Mouse (Mus musculus): ENCODE measurements around the gene Gm29776.

Gene Gm29776

GRCm38 (mm10) chr14:54706589-54707320, 8.1 kb upstream of the Gm29776 start:
- DNase-seq, result no peak

GRCm38 (mm10) chr14:54705844-54706243, 7.2 kb upstream of the Gm29776 start:
- no peak for DNase-seq

GRCm38 (mm10) chr14:54703207-54703606, 4.6 kb upstream of the Gm29776 start:
- no peak for DNase-seq

- DNase-seq, result peak; percentile 96
Observed at GRCm38 (mm10) chr14:54701298-54701697, 2.7 kb upstream of the Gm29776 start.

- DNase-seq, result no peak
Observed at GRCm38 (mm10) chr14:54699586-54699985, 953 bp upstream of the Gm29776 start.

GRCm38 (mm10) chr14:54696752-54697151, 1.9 kb downstream of the Gm29776 start:
- no peak for DNase-seq

GRCm38 (mm10) chr14:54695042-54695441, 3.6 kb downstream of the Gm29776 start:
- DNase-seq, result no peak

GRCm38 (mm10) chr14:54687251-54687650, 11.4 kb downstream of the Gm29776 start:
- DNase-seq, result no peak

GRCm38 (mm10) chr14:54686522-54687143, 12.0 kb downstream of the Gm29776 start, which contains the start of gene Acin1:
Gene Acin1 (minus strand): TSS chr14:54686931.
- DNase-seq, result peak; percentile 100

GRCm38 (mm10) chr14:54686063-54686521, 12.5 kb downstream of the Gm29776 start, which contains the start of gene 1700123O20Rik:
Gene 1700123O20Rik (plus strand): TSS chr14:54686216.
- DNase-seq, result peak; percentile 99

GRCm38 (mm10) chr14:54685471-54685870, 13.2 kb downstream of the Gm29776 start:
- no peak for DNase-seq

GRCm38 (mm10) chr14:54682396-54682795, 16.2 kb downstream of the Gm29776 start:
- DNase-seq, result no peak

- DNase-seq, result no peak
Observed at GRCm38 (mm10) chr14:54678657-54679304, 19.9 kb downstream of the Gm29776 start.

- no peak for DNase-seq
Observed at GRCm38 (mm10) chr14:54676290-54676689, 22.3 kb downstream of the Gm29776 start.

GRCm38 (mm10) chr14:54674317-54674716, 24.3 kb downstream of the Gm29776 start:
- DNase-seq, result no peak

- DNase-seq, result peak; percentile 86
Observed at GRCm38 (mm10) chr14:54669381-54669780, 29.3 kb downstream of the Gm29776 start.

- DNase-seq, result peak; percentile 78
Observed at GRCm38 (mm10) chr14:54664477-54665222, 34.0 kb downstream of the Gm29776 start.

GRCm38 (mm10) chr14:54660009-54660408, 38.6 kb downstream of the Gm29776 start:
- no peak for DNase-seq

GRCm38 (mm10) chr14:54653496-54653895, 45.1 kb downstream of the Gm29776 start:
- DNase-seq, result peak; percentile 99

GRCm38 (mm10) chr14:54652787-54653186, 45.8 kb downstream of the Gm29776 start:
- DNase-seq, result peak; percentile 88

GRCm38 (mm10) chr14:54651556-54651955, 47.1 kb downstream of the Gm29776 start:
- DNase-seq, result peak; percentile 90

- peak; percentile 95 for DNase-seq
Observed at GRCm38 (mm10) chr14:54650621-54651454, 47.8 kb downstream of the Gm29776 start.
